Mouse (Mus musculus): ENCODE data around the gene Rars2. TPM values are rescaled to one million over a fixed set of nuclear protein-coding genes. Genes with fewer than 3 reads are reported as not detected.

The Rars2 gene
- total and polyA plus RNA-seq, 2 experiments = 6.1 to 12.2 TPM

DNA sequence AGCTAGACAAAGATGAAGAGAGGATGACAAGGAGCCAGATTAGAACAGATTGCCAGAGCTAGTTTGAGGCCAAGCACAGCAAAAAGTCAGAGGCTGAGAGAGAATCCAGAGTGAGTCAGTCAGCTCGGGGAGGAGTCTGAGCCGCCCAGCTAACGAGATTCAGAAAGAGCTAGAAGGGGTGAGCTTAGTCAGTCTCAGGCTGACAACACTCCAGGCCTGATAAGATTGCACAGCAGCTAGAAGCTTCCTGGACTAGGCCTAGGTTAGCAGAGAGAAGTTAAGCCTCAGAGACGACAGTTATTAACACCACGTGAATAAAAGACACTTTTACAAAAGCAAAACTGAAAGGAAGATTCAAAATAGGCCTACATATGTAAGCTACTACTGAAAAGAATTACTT is 53.2 kb downstream of the Rars2 start:
- Histone ChIP-seq H3K4me1 (ENCODE audit: control insufficient read depth, insufficient read depth, low read length) (no peaks in the 10 kb centered on the region), H3K9ac (ENCODE audit: low read depth, low read length) (no peak overlapping the region), H3K4me3 (ENCODE audit: insufficient read depth, low read depth, low read length) (no peak overlapping the region), H3K27me3 (ENCODE audit: control insufficient read depth, insufficient read depth, low read length) (no peaks in the 10 kb centered on the region), H3K36me3 (ENCODE audit: control insufficient read depth, insufficient read depth, low read length) (peaks cover 51% of the 10 kb centered on the region), H3K27ac (replicated peaks; ENCODE audit: insufficient read depth, low read depth, low read length) (no peak overlapping the region), H3K79me2 (ENCODE audit: control insufficient read depth, insufficient read depth, low read length) (no peaks in the 10 kb centered on the region)
- no peak for DNase-seq (ENCODE audit: extremely low read depth, low read depth, low spot score)
- WGBS = 95% methylated on average over 5 of the region's 5 CpGs
- TF ChIP-seq POLR2A (IDR thresholded peaks at IDR 0.05; ENCODE audit: extremely low read depth, insufficient read depth, low read length) (no peak), CTCF (IDR thresholded peaks at IDR 0.05; ENCODE audit: low read depth, low read length) (no peak)

DNA sequence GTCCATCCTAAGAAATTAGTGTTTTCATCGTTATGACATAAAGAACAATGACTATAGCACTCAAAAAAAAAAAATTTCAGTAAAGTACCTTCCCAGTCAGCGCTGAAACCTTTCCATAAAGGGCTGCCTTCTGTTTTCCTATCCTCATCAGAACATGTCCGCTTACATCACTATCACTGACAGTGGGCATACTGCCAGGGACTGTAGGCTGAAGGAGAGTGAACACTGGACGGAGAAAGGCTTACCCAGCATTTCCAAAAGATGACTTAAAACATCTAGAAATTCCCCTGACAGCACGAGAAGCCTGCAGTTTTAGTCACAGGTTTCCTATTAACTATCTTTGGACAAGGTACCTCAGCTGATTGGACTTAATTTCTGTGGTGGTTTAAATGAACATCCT is 59.0 kb downstream of the Rars2 start:
- DNase-seq (ENCODE audit: extremely low read depth, low read depth, low spot score) = no peak
- 74% methylated on average over 5 of the region's 5 CpGs for WGBS

DNA sequence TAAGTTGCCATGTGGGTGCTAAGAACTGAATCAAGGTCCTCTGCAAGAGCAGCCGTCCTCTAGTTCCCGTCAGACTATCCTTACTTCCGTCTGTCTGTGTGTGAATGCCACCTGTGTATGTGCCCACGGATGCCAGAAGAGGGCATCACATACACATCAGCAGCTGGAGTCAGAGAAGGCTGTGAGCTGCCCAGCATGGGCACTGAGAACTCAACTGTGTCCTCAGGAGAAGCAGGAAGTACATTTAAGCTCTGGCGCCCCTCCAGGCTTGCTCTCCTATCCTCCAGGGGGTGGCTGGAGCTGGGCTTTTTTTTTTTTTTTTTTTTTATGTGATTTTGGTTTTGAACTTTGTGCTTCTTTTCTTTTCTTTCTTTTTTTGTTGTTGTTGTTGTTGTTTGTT is 65.8 kb downstream of the Rars2 start:
- Histone ChIP-seq H3K36me3 (ENCODE audit: control insufficient read depth, insufficient read depth, low read length) (peaks cover 10% of the 10 kb centered on the region), H3K4me3 (ENCODE audit: insufficient read depth, low read depth, low read length) (no peak overlapping the region), H3K27ac (replicated peaks; ENCODE audit: insufficient read depth, low read depth, low read length) (no peak overlapping the region), H3K27me3 (ENCODE audit: control insufficient read depth, insufficient read depth, low read length) (no peaks in the 10 kb centered on the region), H3K4me1 (ENCODE audit: control insufficient read depth, insufficient read depth, low read length) (no peaks in the 10 kb centered on the region), H3K79me2 (ENCODE audit: control insufficient read depth, insufficient read depth, low read length) (no peaks in the 10 kb centered on the region), H3K9ac (ENCODE audit: low read depth, low read length) (no peak overlapping the region)
- TF ChIP-seq CTCF (IDR thresholded peaks at IDR 0.05; ENCODE audit: low read depth, low read length) (peak; percentile 17; the same call in 1 of the 2 replicates), POLR2A (IDR thresholded peaks at IDR 0.05; ENCODE audit: extremely low read depth, insufficient read depth, low read length) (no peak)
- no peak for DNase-seq (ENCODE audit: extremely low read depth, low read depth, low spot score)
- WGBS = 93% methylated on average over 5 of the region's 5 CpGs

More for the DNA sequence above, 59.0 kb downstream of the Rars2 start:
- Histone ChIP-seq H3K27ac (replicated peaks; ENCODE audit: insufficient read depth, low read depth, low read length) (no peak overlapping the region), H3K4me1 (ENCODE audit: control insufficient read depth, insufficient read depth, low read length) (no peaks in the 10 kb centered on the region), H3K36me3 (ENCODE audit: control insufficient read depth, insufficient read depth, low read length) (peaks cover 28% of the 10 kb centered on the region), H3K9ac (ENCODE audit: low read depth, low read length) (no peak overlapping the region), H3K27me3 (ENCODE audit: control insufficient read depth, insufficient read depth, low read length) (no peaks in the 10 kb centered on the region), H3K79me2 (ENCODE audit: control insufficient read depth, insufficient read depth, low read length) (no peaks in the 10 kb centered on the region), H3K4me3 (ENCODE audit: insufficient read depth, low read depth, low read length) (no peak overlapping the region)
- TF ChIP-seq POLR2A (IDR thresholded peaks at IDR 0.05; ENCODE audit: extremely low read depth, insufficient read depth, low read length) (no peak), CTCF (IDR thresholded peaks at IDR 0.05; ENCODE audit: low read depth, low read length) (no peak)

DNA sequence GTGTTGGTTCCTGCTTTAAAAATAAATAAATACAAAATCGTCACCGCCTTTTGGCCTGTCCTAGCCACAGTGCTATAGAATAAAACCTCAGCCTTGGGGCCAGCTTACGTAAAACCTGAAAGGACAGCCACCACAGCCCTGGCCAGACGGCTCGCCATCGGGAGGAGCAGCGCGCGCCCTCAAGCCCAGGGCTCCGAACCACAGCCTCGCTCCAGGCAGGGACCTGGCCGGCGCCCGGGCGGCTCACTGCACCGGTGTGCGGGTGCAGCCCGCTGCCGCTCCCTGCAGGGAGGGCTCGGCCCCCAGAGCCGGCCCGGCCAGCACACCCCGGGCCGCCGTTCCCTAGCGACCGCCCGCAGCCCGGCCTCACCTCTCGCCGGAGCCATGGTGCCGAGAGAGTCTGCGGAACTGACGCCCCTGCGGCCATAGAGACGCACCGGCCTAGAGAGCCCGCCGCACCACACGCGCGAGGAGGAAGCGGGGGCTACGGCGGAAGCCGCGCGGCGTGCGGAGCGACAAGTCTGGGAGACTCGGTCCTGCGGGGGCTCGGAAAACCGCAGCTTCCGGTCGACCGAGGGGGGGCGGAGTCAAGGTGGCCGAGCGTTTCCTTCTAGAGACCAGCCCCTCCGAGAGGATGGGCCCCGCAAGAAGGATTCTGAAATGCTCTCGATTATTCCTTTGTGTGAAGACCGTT is 72.3 kb downstream of the Rars2 start, which contains the start of gene Slc35a1:
Gene Slc35a1, minus strand, starts transcription at position 565 of the 694 bp plus-strand sequence.
- H3K27ac ChIP-seq (replicated peaks; ENCODE audit: insufficient read depth, low read depth, low read length) = peak within 1 kb of the TSS; percentile 49
- peak; percentile 70 for DNase-seq (ENCODE audit: extremely low read depth, low read depth, low spot score)
- TF ChIP-seq CTCF (IDR thresholded peaks at IDR 0.05; ENCODE audit: low read depth, low read length) = no peak
- TF ChIP-seq POLR2A (IDR thresholded peaks at IDR 0.05; ENCODE audit: extremely low read depth, insufficient read depth, low read length) = peak; percentile 54
- 0% methylated on average over 51 of the region's 65 CpGs for WGBS
- H3K4me3 ChIP-seq (ENCODE audit: insufficient read depth, low read depth, low read length) = peak within 1 kb of the TSS; percentile 81
- H3K9ac ChIP-seq (ENCODE audit: low read depth, low read length) = peak within 1 kb of the TSS; percentile 90
- peaks cover 1% of the 10 kb centered on the region; the same call in 1 of the 2 replicates for H3K4me1 ChIP-seq (ENCODE audit: control insufficient read depth, insufficient read depth, low read length)
- no peaks in the 10 kb centered on the region for H3K27me3 ChIP-seq (ENCODE audit: control insufficient read depth, insufficient read depth, low read length)
- peaks cover 6% of the 10 kb centered on the region for H3K36me3 ChIP-seq (ENCODE audit: control insufficient read depth, insufficient read depth, low read length)
- no peaks in the 10 kb centered on the region for H3K79me2 ChIP-seq (ENCODE audit: control insufficient read depth, insufficient read depth, low read length)

DNA sequence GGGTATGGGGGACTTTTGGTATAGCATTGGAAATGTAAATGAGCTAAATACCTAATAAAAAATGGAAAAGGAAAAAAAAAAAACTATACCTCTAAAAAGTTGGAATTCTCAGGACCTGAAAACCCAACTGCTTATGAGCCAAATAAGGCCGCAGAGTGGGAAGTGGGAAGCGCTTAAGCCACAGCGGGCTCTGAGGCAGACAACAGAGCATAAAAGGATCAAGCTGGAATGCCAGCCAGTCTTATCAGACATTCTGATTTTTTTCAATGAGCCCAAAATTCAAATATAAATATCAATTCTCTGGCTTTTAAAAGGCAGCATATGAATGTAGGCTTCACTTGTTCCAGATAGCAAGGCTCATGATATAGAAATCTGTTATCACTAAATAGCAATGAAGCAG is 73.3 kb downstream of the Rars2 start:
- TF ChIP-seq CTCF (IDR thresholded peaks at IDR 0.05; ENCODE audit: low read depth, low read length) (no peak), POLR2A (IDR thresholded peaks at IDR 0.05; ENCODE audit: extremely low read depth, insufficient read depth, low read length) (no peak)
- Histone ChIP-seq H3K4me1 (ENCODE audit: control insufficient read depth, insufficient read depth, low read length) (peaks cover 1% of the 10 kb centered on the region; the same call in 1 of the 2 replicates), H3K4me3 (ENCODE audit: insufficient read depth, low read depth, low read length) (no peak overlapping the region), H3K27ac (replicated peaks; ENCODE audit: insufficient read depth, low read depth, low read length) (no peak overlapping the region), H3K79me2 (ENCODE audit: control insufficient read depth, insufficient read depth, low read length) (no peaks in the 10 kb centered on the region), H3K27me3 (ENCODE audit: control insufficient read depth, insufficient read depth, low read length) (no peaks in the 10 kb centered on the region), H3K9ac (ENCODE audit: low read depth, low read length) (no peak overlapping the region), H3K36me3 (ENCODE audit: control insufficient read depth, insufficient read depth, low read length) (no peaks in the 10 kb centered on the region; the same call in 1 of the 2 replicates)
- 92% methylated on average over 3 of the region's 3 CpGs for WGBS
- no peak for DNase-seq (ENCODE audit: extremely low read depth, low read depth, low spot score)

DNA sequence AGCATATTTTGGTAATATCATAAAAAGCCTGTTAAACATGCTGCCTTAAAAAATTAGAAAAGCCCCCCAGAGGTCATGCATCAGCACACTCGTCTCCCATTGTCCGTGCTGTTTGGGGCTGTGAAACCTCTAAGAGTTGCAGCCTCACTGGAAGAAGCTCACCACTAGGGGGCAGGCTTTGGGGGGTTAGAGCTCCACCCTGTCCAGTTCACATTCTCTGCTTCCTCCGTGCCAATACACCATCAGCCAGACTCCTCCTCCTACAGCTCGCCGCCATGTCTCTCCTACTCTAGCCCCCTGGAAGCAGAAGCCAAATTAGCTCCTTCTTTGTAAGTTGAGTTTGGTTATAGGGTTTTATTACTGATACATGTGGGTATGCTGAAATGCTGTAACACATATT is 86.8 kb downstream of the Rars2 start:
- peak; percentile 64 for DNase-seq (ENCODE audit: extremely low read depth, low read depth, low spot score)
- WGBS = 49% methylated on average over 5 of the region's 5 CpGs
- no peak overlapping the region for H3K9ac ChIP-seq (ENCODE audit: low read depth, low read length)

More for the DNA sequence above, 86.8 kb downstream of the Rars2 start:
- H3K79me2 ChIP-seq (ENCODE audit: control insufficient read depth, insufficient read depth, low read length) = no peaks in the 10 kb centered on the region
- no peak overlapping the region for H3K27ac ChIP-seq (replicated peaks; ENCODE audit: insufficient read depth, low read depth, low read length)
- no peak overlapping the region for H3K4me3 ChIP-seq (ENCODE audit: insufficient read depth, low read depth, low read length)
- no peaks in the 10 kb centered on the region for H3K27me3 ChIP-seq (ENCODE audit: control insufficient read depth, insufficient read depth, low read length)
- TF ChIP-seq POLR2A (IDR thresholded peaks at IDR 0.05; ENCODE audit: extremely low read depth, insufficient read depth, low read length) (no peak), CTCF (IDR thresholded peaks at IDR 0.05; ENCODE audit: low read depth, low read length) (peak; percentile 84)
- no peaks in the 10 kb centered on the region for H3K36me3 ChIP-seq (ENCODE audit: control insufficient read depth, insufficient read depth, low read length)
- no peaks in the 10 kb centered on the region for H3K4me1 ChIP-seq (ENCODE audit: control insufficient read depth, insufficient read depth, low read length)
